Mouse (Mus musculus) cerebellum, adult 9-11 months (tissue): ENCODE measurements around the gene Hrnr.

Experiments
- DNase-seq: peaks from one replicate; pipeline ENCODE4 v3.0.0; 2022

Gene Hrnr

GRCm38 (mm10) chr3:93319449-93319848 lies at the start of gene Hrnr:
Hrnr (plus strand) TSS chr3:93319749.
- no peak for DNase-seq

GRCm38 (mm10) chr3:93273223-93273622 lies 46.3 kb upstream of the Hrnr start, which contains the start of gene Flg:
Flg (plus strand) TSS chr3:93273523.
- no peak for DNase-seq

- DNase-seq = no peak
These were observed 22.0 kb upstream of the Hrnr start for GRCm38 (mm10) chr3:93297542-93297941.

- no peak for DNase-seq
These were observed 19.7 kb upstream of the Hrnr start for GRCm38 (mm10) chr3:93299832-93300231.

GRCm38 (mm10) chr3:93301896-93302295 lies 17.7 kb upstream of the Hrnr start:
- no peak for DNase-seq

- DNase-seq = no peak
These were observed 13.4 kb upstream of the Hrnr start for GRCm38 (mm10) chr3:93306142-93306541.

GRCm38 (mm10) chr3:93311371-93311770 lies 8.2 kb upstream of the Hrnr start:
- DNase-seq = no peak

- DNase-seq = no peak
These were observed 5.2 kb upstream of the Hrnr start for GRCm38 (mm10) chr3:93314388-93314787.

- no peak for DNase-seq
These were observed 18.2 kb downstream of the Hrnr start for GRCm38 (mm10) chr3:93337749-93338148.

GRCm38 (mm10) chr3:93340021-93340420 lies 20.5 kb downstream of the Hrnr start:
- DNase-seq = no peak

GRCm38 (mm10) chr3:93346896-93347295 lies 27.3 kb downstream of the Hrnr start:
- DNase-seq = no peak

GRCm38 (mm10) chr3:93360045-93360444 lies 40.5 kb downstream of the Hrnr start:
- peak; percentile 2 for DNase-seq

GRCm38 (mm10) chr3:93361933-93362574 lies 42.5 kb downstream of the Hrnr start:
- no peak for DNase-seq

GRCm38 (mm10) chr3:93366966-93367575 lies 47.5 kb downstream of the Hrnr start:
- no peak for DNase-seq

GRCm38 (mm10) chr3:93368171-93368570 lies 48.6 kb downstream of the Hrnr start:
- no peak for DNase-seq

GRCm38 (mm10) chr3:93373416-93373815 lies 53.9 kb downstream of the Hrnr start:
- no peak for DNase-seq

- DNase-seq = no peak
These were observed 55.6 kb downstream of the Hrnr start for GRCm38 (mm10) chr3:93375196-93375595.

GRCm38 (mm10) chr3:93375601-93376000 lies 56.1 kb downstream of the Hrnr start:
- no peak for DNase-seq

- DNase-seq = no peak
These were observed 58.6 kb downstream of the Hrnr start for GRCm38 (mm10) chr3:93378146-93378545.
